20 mouse cellular contexts compared by ENCODE assay signal in the genomic region with DNA sequence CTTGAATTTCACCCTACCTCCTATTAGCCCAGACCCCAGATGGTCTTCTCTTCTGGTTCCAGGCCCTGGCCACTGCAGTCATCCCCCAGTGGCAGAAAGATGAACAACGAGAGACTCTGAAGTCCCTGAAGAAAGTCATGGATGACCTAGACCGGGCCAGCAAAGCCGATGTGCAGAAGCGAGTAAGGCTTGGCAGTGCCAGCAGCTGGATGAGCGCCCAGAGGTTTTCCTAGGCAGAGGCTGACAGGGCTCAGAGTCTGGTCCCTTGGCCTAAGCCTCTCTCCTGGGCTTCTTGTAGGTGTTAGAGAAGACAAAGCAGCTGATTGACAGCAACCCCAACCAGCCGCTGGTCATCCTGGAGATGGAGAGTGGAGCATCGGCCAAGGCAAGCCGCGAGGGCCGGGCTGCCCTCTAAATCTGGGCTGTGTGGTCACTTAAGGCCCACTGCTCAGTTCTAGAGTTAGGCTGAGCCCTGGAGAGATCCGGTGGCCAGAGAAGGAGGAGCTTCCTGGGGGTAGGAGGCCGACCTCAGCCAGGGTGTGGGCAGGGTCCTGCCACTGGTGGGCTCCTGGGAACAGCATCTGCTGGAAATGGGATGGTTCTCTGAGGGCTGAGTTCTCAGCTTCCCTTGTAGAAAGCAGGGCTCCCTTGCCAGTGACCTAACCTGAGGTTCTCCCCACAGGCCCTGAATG. TPM values are rescaled to one million over a fixed set of nuclear protein-coding genes. Genes with fewer than 3 reads are reported as not detected.
DNase-seq lines count a peak whose midpoint lies in the region; ATAC-seq and TF ChIP-seq lines count a peak whose summit lies in the region.
"Had no signal": no experiment of that assay in that cellular context is flagged by ENCODE, and none has a peak within 500 bp of the region (broad histone marks: within the 10 kb centered on the region; RNA-seq: fewer than 3 reads in every experiment).

No protein-coding gene starts in this region.

- H3K27ac ChIP-seq in heart, adult 2 months, result no peak overlapping the region
- H3K27ac ChIP-seq in heart, embryonic 12.5 days (ENCODE audit: poor library complexity, severe bottlenecking), result no peak overlapping the region
- H3K27ac ChIP-seq in liver, embryonic 14.5 days, result no peak overlapping the region
- H3K27ac ChIP-seq in forebrain, embryonic 12.5 days, result no peak overlapping the region
- H3K27ac ChIP-seq: forebrain, embryonic 13.5 days; left cerebral cortex, adult 2 months; limb, embryonic 12.5 days; macrophage; midbrain, embryonic 12.5 days had no signal

- intact Hi-C loops in heart, adult 2 months (cut with DNase I), result no loop called here
- intact Hi-C loops in gastrocnemius, postnatal 14 days (cut with DNase I; ENCODE audit: low total_unique reads), result no loop called here

- no peaks in the 10 kb centered on the region for H3K4me1 ChIP-seq in heart, adult 2 months (ENCODE audit: control insufficient read depth, insufficient read depth, low read length)
- H3K4me1 ChIP-seq in heart, embryonic 12.5 days (replicated peaks), result peaks cover 19% of the 10 kb centered on the region
- H3K4me1 ChIP-seq in liver, embryonic 14.5 days (replicated peaks; ENCODE audit: control insufficient read depth in 2 of 2, insufficient read depth in 2 of 2, low read length in 1 of 2), result peaks cover 11 to 15% of the 10 kb centered on the region in 2 experiments; a peak in 3 of 4 replicates
- H3K4me1 ChIP-seq in forebrain, embryonic 12.5 days, result peaks cover 13% of the 10 kb centered on the region

- H3K27me3 ChIP-seq in heart, adult 2 months (ENCODE audit: control insufficient read depth, insufficient read depth, low read length), result no peaks in the 10 kb centered on the region
- H3K27me3 ChIP-seq in heart, embryonic 12.5 days (replicated peaks), result no peaks in the 10 kb centered on the region
- no peaks in the 10 kb centered on the region for H3K27me3 ChIP-seq in liver, embryonic 14.5 days (ENCODE audit: control insufficient read depth, insufficient read depth, low read length)
- H3K27me3 ChIP-seq in forebrain, embryonic 12.5 days, result no peaks in the 10 kb centered on the region
- H3K27me3 ChIP-seq: forebrain, embryonic 13.5 days; limb, embryonic 12.5 days; midbrain, embryonic 12.5 days had no signal

- no peak for TF ChIP-seq EP300 in heart, adult 2 months (IDR thresholded peaks at IDR 0.05; ENCODE audit: insufficient read depth, low read depth, low read length)
- TF ChIP-seq EP300 in liver, embryonic 14.5 days (IDR thresholded peaks at IDR 0.05; ENCODE audit: low read depth), result no peak

- H3K79me2 ChIP-seq in heart, adult 2 months (replicated peaks; ENCODE audit: control insufficient read depth, insufficient read depth, low read length), result no peaks in the 10 kb centered on the region

- H3K4me2 ChIP-seq in heart, embryonic 12.5 days, result no peak overlapping the region
- no peak overlapping the region for H3K4me2 ChIP-seq in liver, embryonic 14.5 days (ENCODE audit: low read depth)
- H3K4me2 ChIP-seq in forebrain, embryonic 12.5 days, result no peak overlapping the region
- H3K4me2 ChIP-seq: forebrain, embryonic 13.5 days; limb, embryonic 12.5 days; midbrain, embryonic 12.5 days had no signal

- TF ChIP-seq POLR2A in heart, adult 2 months (IDR thresholded peaks at IDR 0.05; ENCODE audit: insufficient read depth, low read depth, low read length), result no peak

- H3K4me3 ChIP-seq in heart, adult 2 months, result no peak overlapping the region
- no peak overlapping the region for H3K4me3 ChIP-seq in heart, embryonic 12.5 days
- no peak overlapping the region for H3K4me3 ChIP-seq in liver, embryonic 14.5 days (ENCODE audit: insufficient read depth in 1 of 2, low read depth in 2 of 2, low read length in 2 of 2)
- H3K4me3 ChIP-seq in forebrain, embryonic 12.5 days (replicated peaks), result no peak overlapping the region
- H3K4me3 ChIP-seq: forebrain, embryonic 13.5 days; left cerebral cortex, adult 2 months; limb, embryonic 12.5 days; midbrain, embryonic 12.5 days had no signal

- TF ChIP-seq CTCF in heart, adult 2 months (IDR thresholded peaks at IDR 0.05), result no peak
- 0 out of 2 replicates have a peak, but pooled peaks have one; percentile 6 for TF ChIP-seq CTCF in liver, embryonic 14.5 days (IDR thresholded peaks at IDR 0.05; ENCODE audit: low read depth)

- no peak for ATAC-seq in heart, embryonic 12.5 days (ENCODE audit: insufficient number of reproducible peaks, low FRiP score)
- ATAC-seq in liver, embryonic 14.5 days (ENCODE audit: insufficient read depth), result no peak
- ATAC-seq in forebrain, embryonic 12.5 days (ENCODE audit: low FRiP score), result no peak
- ATAC-seq: forebrain, embryonic 13.5 days had no signal

- H3K9ac ChIP-seq in heart, adult 2 months (ENCODE audit: low read depth, low read length), result no peak overlapping the region
- no peak overlapping the region for H3K9ac ChIP-seq in heart, embryonic 12.5 days
- no peak overlapping the region for H3K9ac ChIP-seq in liver, embryonic 14.5 days (replicated peaks)
- no peak overlapping the region for H3K9ac ChIP-seq in forebrain, embryonic 12.5 days
- H3K9ac ChIP-seq: forebrain, embryonic 13.5 days; limb, embryonic 12.5 days; midbrain, embryonic 12.5 days had no signal

- peak; percentile 43 for DNase-seq in adrenal gland, postnatal 25 days
- no peak for DNase-seq in adrenal gland, adult 8-10 months
- peak; percentile 38 to 43 for DNase-seq in heart, adult 2 months
- DNase-seq in liver, embryonic 14.5 days (ENCODE audit: low read depth in 3 of 3, low spot score in 3 of 3), result no peak
- no peak for DNase-seq in liver
- DNase-seq in gastrocnemius, postnatal 14 days, result peak; percentile 55
- DNase-seq: cerebellum, adult 18-20 months; lung, adult 18-20 months; right cerebral cortex, postnatal 14 days; thymus, postnatal 4 days had no signal

- WGBS in heart, adult 2 months, result 76% methylated on average over 12 of the region's 12 CpGs
- 93% methylated on average over 12 of the region's 12 CpGs for whole genome bisulfite sequencing in heart, embryonic 12.5 days
- WGBS in liver, embryonic 14.5 days (ENCODE audit: insufficient replicate concordance), result 91% methylated on average over 12 of the region's 12 CpGs
- 93% methylated on average over 12 of the region's 12 CpGs for WGBS in forebrain, embryonic 12.5 days

- no peaks in the 10 kb centered on the region for H3K36me3 ChIP-seq in heart, adult 2 months (ENCODE audit: control insufficient read depth, insufficient read depth, low read length)
- peaks cover 76% of the 10 kb centered on the region for H3K36me3 ChIP-seq in heart, embryonic 12.5 days
- H3K36me3 ChIP-seq in liver, embryonic 14.5 days (replicated peaks; ENCODE audit: control insufficient read depth, insufficient read depth, low read depth), result peaks cover 73% of the 10 kb centered on the region
- peaks cover 79% of the 10 kb centered on the region for H3K36me3 ChIP-seq in forebrain, embryonic 12.5 days (replicated peaks)

- H3K9me3 ChIP-seq in heart, embryonic 12.5 days (replicated peaks), result no peaks in the 10 kb centered on the region
- no peaks in the 10 kb centered on the region for H3K9me3 ChIP-seq in liver, embryonic 14.5 days (ENCODE audit: control insufficient read depth, low read length)
- no peaks in the 10 kb centered on the region for H3K9me3 ChIP-seq in forebrain, embryonic 12.5 days
- H3K9me3 ChIP-seq: forebrain, embryonic 13.5 days; limb, embryonic 12.5 days; midbrain, embryonic 12.5 days had no signal

RNA-seq across cellular contexts. Expression of gene Exosc6, which starts 2.2 kb away (rescaled TPM):
- total RNA-seq in adrenal gland, postnatal 25 days (2021), result not detected in 2 replicates
- not detected for total RNA-seq in adrenal gland, adult 8-10 months (2022)
- not detected for total RNA-seq in heart, adult 2 months (2021)
- not detected in 2 replicates for polyA plus RNA-seq in heart, adult 2 months (2012; rRNA removed)
- 10.9 and 11.6 TPM in 2 replicates for polyA plus RNA-seq in heart, embryonic 12.5 days (2016; fragmentation: Nextera tagmentation; extraction: Ambion mirVana)
- polyA plus RNA-seq in liver, embryonic 14.5 days (2012; rRNA removed), result 8.1 and 9.9 TPM in 2 replicates
- 7.2 and 7.8 TPM in 2 replicates for polyA plus RNA-seq in liver, embryonic 14.5 days (2014; fragmentation: Nextera tagmentation; extraction: Ambion mirVana)
- total RNA-seq in gastrocnemius, postnatal 14 days (2021), result not detected
- polyA plus RNA-seq in forebrain, embryonic 12.5 days (2016; fragmentation: Nextera tagmentation; extraction: Ambion mirVana), result 1.5 TPM in 1 of 2 replicates, not detected in the other
- total RNA-seq: gastrocnemius, adult 8-10 months; heart, postnatal 10 days; left cerebral cortex, adult 2 months had no signal
- polyA plus RNA-seq: brain, embryonic 14.5 days; forebrain, embryonic 13.5 days; macrophage had no signal

RNA-seq across cellular contexts. Expression of gene Aars, which starts 21.0 kb away (rescaled TPM):
- total RNA-seq in adrenal gland, postnatal 25 days (2021), result 163 and 173 TPM in 2 replicates
- 100 to 1,000 TPM in 3 of 4 experiments, 10 to 100 TPM in 1; 97.1 to 142 (median 126) TPM for total RNA-seq in adrenal gland, adult 8-10 months (2022)
- 10 to 100 TPM; 31.9 to 38.1 TPM for total RNA-seq in heart, adult 2 months (2021)
- polyA plus RNA-seq in heart, adult 2 months (2012; rRNA removed), result 19.4 and 28.3 TPM in 2 replicates
- polyA plus RNA-seq in heart, embryonic 12.5 days (2016; fragmentation: Nextera tagmentation; extraction: Ambion mirVana), result 49.3 and 52.3 TPM in 2 replicates
- 22.0 and 30.2 TPM in 2 replicates for polyA plus RNA-seq in liver, embryonic 14.5 days (2012; rRNA removed)
- polyA plus RNA-seq in liver, embryonic 14.5 days (2014; fragmentation: Nextera tagmentation; extraction: Ambion mirVana), result 46.7 and 51.1 TPM in 2 replicates
- 10 to 100 TPM; 46.3 to 53.3 TPM for total RNA-seq in gastrocnemius, postnatal 14 days (2021)
- 84.6 and 86.4 TPM in 2 replicates for polyA plus RNA-seq in forebrain, embryonic 12.5 days (2016; fragmentation: Nextera tagmentation; extraction: Ambion mirVana)

RNA-seq across cellular contexts. Expression of gene Ddx19b, which starts 22.4 kb away (rescaled TPM):
- 9.3 and 12.4 TPM in 2 replicates for total RNA-seq in adrenal gland, postnatal 25 days (2021)
- total RNA-seq in adrenal gland, adult 8-10 months (2022), result 10 to 100 TPM; 10.1 to 14.3 (median 12.9) TPM
- 10 to 100 TPM; 10.3 TPM for total RNA-seq in heart, adult 2 months (2021)
- polyA plus RNA-seq in heart, adult 2 months (2012; rRNA removed), result 3.2 and 6.2 TPM in 2 replicates
- polyA plus RNA-seq in heart, embryonic 12.5 days (2016; fragmentation: Nextera tagmentation; extraction: Ambion mirVana), result 5.4 and 5.7 TPM in 2 replicates
- 1.7 and 2.4 TPM in 2 replicates for polyA plus RNA-seq in liver, embryonic 14.5 days (2012; rRNA removed)
- 2.8 and 3.0 TPM in 2 replicates for polyA plus RNA-seq in liver, embryonic 14.5 days (2014; fragmentation: Nextera tagmentation; extraction: Ambion mirVana)
- 10 to 100 TPM in 1 of 2 experiments, 1 to 10 TPM in 1; 9.3 to 11.0 TPM for total RNA-seq in gastrocnemius, postnatal 14 days (2021)
- 10.5 and 12.0 TPM in 2 replicates for polyA plus RNA-seq in forebrain, embryonic 12.5 days (2016; fragmentation: Nextera tagmentation; extraction: Ambion mirVana)

RNA-seq across cellular contexts. Expression of gene Clec18a, which starts 38.3 kb away (rescaled TPM):
- total RNA-seq in adrenal gland, postnatal 25 days (2021), result not detected in 2 replicates
- total RNA-seq in adrenal gland, adult 8-10 months (2022), result not detected
- 1 to 10 TPM; 1.1 to 1.3 TPM for total RNA-seq in heart, adult 2 months (2021)
- 1.1 and 1.6 TPM in 2 replicates for polyA plus RNA-seq in heart, adult 2 months (2012; rRNA removed)
- polyA plus RNA-seq in heart, embryonic 12.5 days (2016; fragmentation: Nextera tagmentation; extraction: Ambion mirVana), result not detected in 2 replicates
- polyA plus RNA-seq in liver, embryonic 14.5 days (2012; rRNA removed), result not detected in 2 replicates
- not detected in 2 replicates for polyA plus RNA-seq in liver, embryonic 14.5 days (2014; fragmentation: Nextera tagmentation; extraction: Ambion mirVana)
- under 1 TPM; 0.53 to 0.96 TPM for total RNA-seq in gastrocnemius, postnatal 14 days (2021)
- polyA plus RNA-seq in forebrain, embryonic 12.5 days (2016; fragmentation: Nextera tagmentation; extraction: Ambion mirVana), result 0.43 and 0.63 TPM in 2 replicates
- polyA plus RNA-seq: macrophage had no signal

RNA-seq across cellular contexts. Expression of gene Pdpr, which starts 40.5 kb away (rescaled TPM):
- 33.4 and 43.5 TPM in 2 replicates for total RNA-seq in adrenal gland, postnatal 25 days (2021)
- 10 to 100 TPM; 36.7 to 47.4 (median 43.6) TPM for total RNA-seq in adrenal gland, adult 8-10 months (2022)
- 100 to 1,000 TPM in 1 of 2 experiments, 10 to 100 TPM in 1; 88.3 to 114 TPM for total RNA-seq in heart, adult 2 months (2021)
- 28.5 and 55.3 TPM in 2 replicates for polyA plus RNA-seq in heart, adult 2 months (2012; rRNA removed)
- 16.2 and 18.1 TPM in 2 replicates for polyA plus RNA-seq in heart, embryonic 12.5 days (2016; fragmentation: Nextera tagmentation; extraction: Ambion mirVana)
- polyA plus RNA-seq in liver, embryonic 14.5 days (2012; rRNA removed), result 1.3 and 1.6 TPM in 2 replicates
- 1.0 and 1.1 TPM in 2 replicates for polyA plus RNA-seq in liver, embryonic 14.5 days (2014; fragmentation: Nextera tagmentation; extraction: Ambion mirVana)
- total RNA-seq in gastrocnemius, postnatal 14 days (2021), result 10 to 100 TPM; 65.9 to 84.2 TPM
- 14.4 TPM in 2 replicates for polyA plus RNA-seq in forebrain, embryonic 12.5 days (2016; fragmentation: Nextera tagmentation; extraction: Ambion mirVana)

Comparison
In these comparisons a context has a peak if more than half of its experiments do, and no peak if none do; other contexts are left out.
1. DNase-seq: peak in adrenal gland, postnatal 25 days (single experiment), heart, adult 2 months (2 of 2) and gastrocnemius, postnatal 14 days (single experiment); none in adrenal gland, adult 8-10 months (single experiment), liver, embryonic 14.5 days (0 of 3) and liver (single experiment).